Mouse (Mus musculus) E14TG2a.4 (cell line): Measurements from ENCODE around the gene Wnt6.
A peak's percentile ranks its signal among the peaks of the same experiment; 100 is the strongest.
"Not testable (repeated sequence)": the region's sequence is repeated elsewhere in the genome, so short reads cannot be mapped to it uniquely, and the experiment has no call there.

Experiments used
- H3K27me3 ChIP-seq: 2 replicates; pipeline ENCODE4 v1.6.1; 2014; ENCODE audit warnings: low read length, control low read depth; ENCODE audit not compliant: insufficient read depth
- H3K36me3 ChIP-seq: 2 replicates; pipeline ENCODE4 v1.6.1; 2014; ENCODE audit warnings: low read length, control low read depth; ENCODE audit not compliant: insufficient read depth
- H3K4me1 ChIP-seq: replicated peaks from 2 replicates; pipeline ENCODE4 v1.6.1; 2014; ENCODE audit warnings: low read depth, low read length, control low read depth
- H3K4me3 ChIP-seq: replicated peaks from 2 replicates; pipeline ENCODE4 v1.5.1; 2014; ENCODE audit warnings: mild to moderate bottlenecking, low read length
- H3K9me3 ChIP-seq: 2 replicates; pipeline ENCODE4 v1.6.1; 2014; ENCODE audit warnings: low read length, control low read depth
- CTCF ChIP-seq: conservative IDR thresholded peaks from 2 replicates; pipeline ENCODE4 v1.5.1; 2014; ENCODE audit warnings: low read length
- NANOG ChIP-seq: IDR thresholded peaks from 2 replicates; pipeline ENCODE4 v1.6.1; 2014; ENCODE audit warnings: borderline replicate concordance, low read length, mixed read lengths
- POU5F1 ChIP-seq: IDR thresholded peaks from 2 replicates; pipeline ENCODE4 v1.6.1; 2014; ENCODE audit warnings: low read length, borderline replicate concordance

The Wnt6 gene

GRCm38 (mm10) chr1:74805843-74806242, 34.2 kb downstream of the Wnt6 start:
- H3K27me3 ChIP-seq: peaks cover 93% of the 10 kb centered on the region
- TF ChIP-seq POU5F1: no peak
- TF ChIP-seq CTCF: no peak
- no peak for TF ChIP-seq NANOG
- no peaks in the 10 kb centered on the region for H3K9me3 ChIP-seq
- no peaks in the 10 kb centered on the region for H3K36me3 ChIP-seq
- H3K4me3 ChIP-seq: peak overlapping the region; percentile 62
- H3K4me1 ChIP-seq: peaks cover 66% of the 10 kb centered on the region

GRCm38 (mm10) chr1:74806360-74807311, 34.9 kb downstream of the Wnt6 start:
- Histone ChIP-seq H3K4me1 (peaks cover 63% of the 10 kb centered on the region), H3K9me3 (no peaks in the 10 kb centered on the region), H3K27me3 (peaks cover 91% of the 10 kb centered on the region), H3K4me3 (peak overlapping the region; percentile 62), H3K36me3 (no peaks in the 10 kb centered on the region)
- TF ChIP-seq POU5F1 (no peak), CTCF (peak; percentile 43), NANOG (no peak)

GRCm38 (mm10) chr1:74807551-74808071, 35.9 kb downstream of the Wnt6 start:
- H3K27me3 ChIP-seq: peaks cover 83% of the 10 kb centered on the region
- H3K4me3 ChIP-seq: peak overlapping the region; percentile 62
- TF ChIP-seq POU5F1: no peak
- H3K9me3 ChIP-seq: no peaks in the 10 kb centered on the region
- H3K36me3 ChIP-seq: no peaks in the 10 kb centered on the region
- peaks cover 59% of the 10 kb centered on the region for H3K4me1 ChIP-seq

- TF ChIP-seq CTCF: peak; percentile 82
- TF ChIP-seq NANOG: no peak
- no peak for TF ChIP-seq POU5F1
- H3K4me3 ChIP-seq: peak overlapping the region; percentile 62
- no peaks in the 10 kb centered on the region for H3K36me3 ChIP-seq
- peaks cover 78% of the 10 kb centered on the region for H3K27me3 ChIP-seq
- H3K4me1 ChIP-seq: peaks cover 56% of the 10 kb centered on the region
- no peaks in the 10 kb centered on the region for H3K9me3 ChIP-seq
Measured at GRCm38 (mm10) chr1:74808078-74808477, 36.4 kb downstream of the Wnt6 start.

GRCm38 (mm10) chr1:74809007-74809406, 37.3 kb downstream of the Wnt6 start:
- TF ChIP-seq POU5F1 (no peak), CTCF (peak; percentile 62)
- Histone ChIP-seq H3K4me3 (no peak overlapping the region), H3K9me3 (no peaks in the 10 kb centered on the region), H3K4me1 (peaks cover 48% of the 10 kb centered on the region), H3K36me3 (no peaks in the 10 kb centered on the region), H3K27me3 (peaks cover 75% of the 10 kb centered on the region)

- no peak for TF ChIP-seq POU5F1
- no peak for TF ChIP-seq NANOG
- TF ChIP-seq CTCF: 0 out of 2 replicates have a peak, but pooled peaks have one; percentile 10
- Histone ChIP-seq H3K36me3 (0 out of 2 replicates have a peak, but pooled peaks cover 4% of the 10 kb centered on the region), H3K4me3 (no peak overlapping the region), H3K9me3 (no peaks in the 10 kb centered on the region), H3K4me1 (peaks cover 38% of the 10 kb centered on the region), H3K27me3 (peaks cover 18% of the 10 kb centered on the region)
Measured at GRCm38 (mm10) chr1:74814931-74815647, 43.4 kb downstream of the Wnt6 start.

GRCm38 (mm10) chr1:74815965-74816364, 44.3 kb downstream of the Wnt6 start:
- H3K36me3 ChIP-seq, H3K9me3 ChIP-seq, H3K4me3 ChIP-seq: not testable (repeated sequence)
- peaks cover 38% of the 10 kb centered on the region for H3K4me1 ChIP-seq
- H3K27me3 ChIP-seq: peaks cover 11% of the 10 kb centered on the region

- Histone ChIP-seq H3K27me3 (peaks cover 8% of the 10 kb centered on the region), H3K4me3 (peak overlapping the region; percentile 90), H3K4me1 (peaks cover 39% of the 10 kb centered on the region), H3K36me3 (0 out of 2 replicates have a peak, but pooled peaks cover 4% of the 10 kb centered on the region), H3K9me3 (no peaks in the 10 kb centered on the region)
- TF ChIP-seq CTCF: no peak
- TF ChIP-seq POU5F1: no peak; the same call in 1 of the 2 replicates
- no peak for TF ChIP-seq NANOG
Measured at GRCm38 (mm10) chr1:74816612-74817199, 45.0 kb downstream of the Wnt6 start.
